Mouse (Mus musculus): Measurements from ENCODE around the gene Rps15. TPM values are rescaled to one million over a fixed set of nuclear protein-coding genes. Genes with fewer than 3 reads are reported as not detected.

The Rps15 gene
- total and polyA plus RNA-seq, 3 experiments, result 2,279 to 5,342 (median 2,739) TPM

GRCm38 (mm10) chr10:80324120-80325037 lies 32.1 kb downstream of the Rps15 start:
- Histone ChIP-seq H3K9me3 (replicated peaks; ENCODE audit: low read length) (no peaks in the 10 kb centered on the region), H3K4me3 (replicated peaks in 1 of 3; ENCODE audit: low read depth in 2 of 3, low read length in 2 of 3, poor library complexity in 1 of 3) (no peak overlapping the region), H3K27me3 (replicated peaks) (peaks cover 38% of the 10 kb centered on the region), H3K4me1 (ENCODE audit: control insufficient read depth in 1 of 2, insufficient read depth in 2 of 2) (peaks cover 25 to 31% of the 10 kb centered on the region in 2 experiments), H3K36me3 (replicated peaks in 1 of 2; ENCODE audit: control insufficient read depth in 1 of 2, insufficient read depth in 1 of 2, low read length in 1 of 2) (peaks cover 0 to 1% of the 10 kb centered on the region in 2 experiments), H3K27ac (ENCODE audit: insufficient read depth, low read depth) (no peak overlapping the region), H3K9ac (ENCODE audit: insufficient read depth, low read depth) (no peak overlapping the region), H3K79me2 (replicated peaks; ENCODE audit: control insufficient read depth, extremely low read depth, insufficient read depth, poor library complexity, severe bottlenecking) (peaks cover 9% of the 10 kb centered on the region; the same call in 1 of the 2 replicates), H3K4me2 (ENCODE audit: insufficient read depth, low read depth, poor library complexity, severe bottlenecking) (peak overlapping the region; percentile 53; the same call in 1 of the 2 replicates)
- in situ Hi-C loops (cut with MboI; ENCODE audit: low pct_ligation_motif_present, low pct_unique_long_range_greater_than_20kb, low sequenced_read_pairs), result no loop called here
- DNase-seq (ENCODE audit: extremely low read depth), result no peak
- peak; percentile 59; the same call in 1 of the 2 replicates for TF ChIP-seq TBP (conservative IDR thresholded peaks at IDR 0.05; ENCODE audit: low read depth, low read length)
- no peak for TF ChIP-seq POLR2AphosphoS2 (IDR thresholded peaks at IDR 0.05; ENCODE audit: low read depth, low read length)
- dilution Hi-C loops (cut with MboI; ENCODE audit: extremely low pct_ligation_motif_present, extremely low pct_unique_long_range_greater_than_20kb, low sequenced_read_pairs), result no loop called here

- H3K9ac ChIP-seq (ENCODE audit: insufficient read depth, low read depth), result no peak overlapping the region
- H3K27me3 ChIP-seq (replicated peaks), result peaks cover 38% of the 10 kb centered on the region
- peaks cover 2% of the 10 kb centered on the region; the same call in 1 of the 2 replicates for H3K79me2 ChIP-seq (replicated peaks; ENCODE audit: control insufficient read depth, extremely low read depth, insufficient read depth, poor library complexity, severe bottlenecking)
- no peak overlapping the region for H3K27ac ChIP-seq (ENCODE audit: insufficient read depth, low read depth)
- dilution Hi-C loops (cut with MboI; ENCODE audit: extremely low pct_ligation_motif_present, extremely low pct_unique_long_range_greater_than_20kb, low sequenced_read_pairs) (no loop called here), in situ Hi-C loops (cut with MboI; ENCODE audit: low pct_ligation_motif_present, low pct_unique_long_range_greater_than_20kb, low sequenced_read_pairs) (no loop called here)
- no peaks in the 10 kb centered on the region for H3K9me3 ChIP-seq (replicated peaks; ENCODE audit: low read length)
- H3K36me3 ChIP-seq (replicated peaks in 1 of 2; ENCODE audit: control insufficient read depth in 1 of 2, insufficient read depth in 1 of 2, low read length in 1 of 2), result no peaks in the 10 kb centered on the region
- TF ChIP-seq MAZ (IDR thresholded peaks at IDR 0.05; ENCODE audit: low read depth, low read length), result no peak
- no peak for TF ChIP-seq USF2 (conservative IDR thresholded peaks at IDR 0.05; ENCODE audit: low read depth, low read length)
- TF ChIP-seq KAT2A (IDR thresholded peaks at IDR 0.05; ENCODE audit: insufficient replicate concordance, low read length), result no peak
- TF ChIP-seq ZC3H11A (IDR thresholded peaks at IDR 0.05; ENCODE audit: low read depth, low read length), result no peak
- no peak for TF ChIP-seq E2F4 (IDR thresholded peaks at IDR 0.05; ENCODE audit: insufficient replicate concordance, low read depth, low read length)
- TF ChIP-seq JUND (conservative IDR thresholded peaks at IDR 0.05; ENCODE audit: low read depth, low read length), result no peak
- TF ChIP-seq USF1 (IDR thresholded peaks at IDR 0.05; ENCODE audit: low read depth, low read length), result no peak
- TF ChIP-seq MYC (IDR thresholded peaks at IDR 0.05; ENCODE audit: low read depth, low read length), result no peak
- no peak for TF ChIP-seq IRF4 (IDR thresholded peaks at IDR 0.05; ENCODE audit: low read depth, low read length)
- TF ChIP-seq NELFE (IDR thresholded peaks at IDR 0.05; ENCODE audit: low read depth, low read length), result no peak
- TF ChIP-seq CHD1 (IDR thresholded peaks at IDR 0.05; ENCODE audit: low read depth, low read length), result no peak
- no peak for TF ChIP-seq MEF2A (IDR thresholded peaks at IDR 0.05; ENCODE audit: borderline replicate concordance, low read depth, low read length)
- TF ChIP-seq PAX5 (IDR thresholded peaks at IDR 0.05; ENCODE audit: low read length), result no peak
- no peak for TF ChIP-seq RCOR1 (conservative IDR thresholded peaks at IDR 0.05; ENCODE audit: low read depth, low read length)
- TF ChIP-seq SMC3 (IDR thresholded peaks at IDR 0.05; ENCODE audit: low read depth, low read length), result no peak
- TF ChIP-seq GABPA (IDR thresholded peaks at IDR 0.05; ENCODE audit: insufficient replicate concordance, low read depth, low read length), result no peak
- TF ChIP-seq EP300 (IDR thresholded peaks at IDR 0.05; ENCODE audit: low read length), result no peak
- peaks cover 24 to 28% of the 10 kb centered on the region in 2 experiments for H3K4me1 ChIP-seq (ENCODE audit: control insufficient read depth in 1 of 2, insufficient read depth in 2 of 2)
- no peak overlapping the region for H3K4me3 ChIP-seq (replicated peaks in 1 of 3; ENCODE audit: low read depth in 2 of 3, low read length in 2 of 3, poor library complexity in 1 of 3)
- H3K4me2 ChIP-seq (ENCODE audit: insufficient read depth, low read depth, poor library complexity, severe bottlenecking), result no peak overlapping the region
- DNase-seq (ENCODE audit: extremely low read depth), result no peak
Measured at GRCm38 (mm10) chr10:80325045-80325444, 32.8 kb downstream of the Rps15 start.
